ENCODE assay signal across 15 mouse cellular contexts in genomic region chrX:139797875-139798274, GRCm38 (mm10). TPM values are rescaled to one million over a fixed set of nuclear protein-coding genes. Genes with fewer than 3 reads are reported as not detected.
A peak's percentile ranks its signal among the peaks of the same experiment; 100 is the strongest.
DNase-seq lines count a peak whose midpoint lies in the region; ATAC-seq lines count a peak whose summit lies in the region.
"Had no signal": no experiment of that assay in that cellular context is flagged by ENCODE, and none has a peak within 500 bp of the region (broad histone marks: within the 10 kb centered on the region; RNA-seq: fewer than 3 reads in every experiment).

No protein-coding gene starts in this region.

- H3K9ac ChIP-seq in embryonic facial prominence, embryonic 14.5 days (ENCODE audit: low read depth, low read length), result no peak overlapping the region
- H3K9ac ChIP-seq: intestine, embryonic 15.5 days; liver, embryonic 15.5 days had no signal

- no peak for DNase-seq in embryonic facial prominence, embryonic 14.5 days (ENCODE audit: low spot score)
- no peak for DNase-seq in embryonic facial prominence, embryonic 10.5 days (ENCODE audit: low spot score)
- DNase-seq in testis, postnatal 10 days (ENCODE audit: low spot score), result peak; percentile 47
- no peak for DNase-seq in testis, postnatal 14 days (ENCODE audit: low spot score)
- peak; percentile 13 for DNase-seq in thymus, postnatal 4 days
- no peak for DNase-seq in embryo, embryonic 9.5 days (ENCODE audit: extremely low spot score)
- DNase-seq in retina, postnatal 1 day, result no peak
- DNase-seq: cerebellum, adult 11-12 months had no signal

- H3K27me3 ChIP-seq in embryonic facial prominence, embryonic 14.5 days (replicated peaks; ENCODE audit: control insufficient read depth, insufficient read depth, low read length), result peaks cover 5% of the 10 kb centered on the region
- H3K27me3 ChIP-seq in embryonic facial prominence, embryonic 10.5 days (replicated peaks; ENCODE audit: low read depth, poor library complexity, severe bottlenecking), result peaks cover 87% of the 10 kb centered on the region
- H3K27me3 ChIP-seq: liver, embryonic 15.5 days had no signal

- no peaks in the 10 kb centered on the region for H3K4me1 ChIP-seq in embryonic facial prominence, embryonic 14.5 days (ENCODE audit: control insufficient read depth, insufficient read depth, low read length)
- H3K4me1 ChIP-seq in embryonic facial prominence, embryonic 10.5 days, result no peaks in the 10 kb centered on the region
- H3K4me1 ChIP-seq: intestine, embryonic 15.5 days; limb, embryonic 10.5 days; liver, embryonic 15.5 days had no signal

- WGBS in embryonic facial prominence, embryonic 14.5 days, result 68% methylated on average over 9 of the region's 9 CpGs
- 88% methylated on average over 9 of the region's 9 CpGs for WGBS in embryonic facial prominence, embryonic 10.5 days

- H3K27ac ChIP-seq in embryonic facial prominence, embryonic 14.5 days (replicated peaks; ENCODE audit: low read depth, low read length), result no peak overlapping the region
- H3K27ac ChIP-seq in embryonic facial prominence, embryonic 10.5 days (replicated peaks), result no peak overlapping the region
- H3K27ac ChIP-seq: intestine, embryonic 15.5 days; limb, embryonic 10.5 days; liver, embryonic 15.5 days had no signal

- H3K4me3 ChIP-seq in embryonic facial prominence, embryonic 14.5 days (ENCODE audit: low read depth, low read length), result no peak overlapping the region
- H3K4me3 ChIP-seq in embryonic facial prominence, embryonic 10.5 days, result no peak overlapping the region
- H3K4me3 ChIP-seq: intestine, embryonic 15.5 days; limb, embryonic 10.5 days; liver, embryonic 15.5 days had no signal

- peak; percentile 75; the same call in 1 of the 2 replicates for ATAC-seq in embryonic facial prominence, embryonic 14.5 days (ENCODE audit: low read depth)
- peak; percentile 60 for ATAC-seq in inflammation-experienced regulatory T-cells, adult 6 months
- ATAC-seq: intestine, embryonic 15.5 days had no signal

- no peaks in the 10 kb centered on the region for H3K9me3 ChIP-seq in embryonic facial prominence, embryonic 14.5 days (ENCODE audit: control insufficient read depth, low read length)
- H3K9me3 ChIP-seq in embryonic facial prominence, embryonic 10.5 days, result no peaks in the 10 kb centered on the region
- H3K9me3 ChIP-seq: intestine, embryonic 15.5 days; limb, embryonic 10.5 days; liver, embryonic 15.5 days had no signal

- no peaks in the 10 kb centered on the region for H3K36me3 ChIP-seq in embryonic facial prominence, embryonic 14.5 days (ENCODE audit: control insufficient read depth, insufficient read depth, low read length)
- no peaks in the 10 kb centered on the region for H3K36me3 ChIP-seq in embryonic facial prominence, embryonic 10.5 days (replicated peaks)
- H3K36me3 ChIP-seq: intestine, embryonic 15.5 days; limb, embryonic 10.5 days; liver, embryonic 15.5 days had no signal

- H3K4me2 ChIP-seq in embryonic facial prominence, embryonic 14.5 days (ENCODE audit: low read depth, low read length), result no peak overlapping the region
- H3K4me2 ChIP-seq: intestine, embryonic 15.5 days; liver, embryonic 15.5 days had no signal

RNA-seq across cellular contexts. Expression of gene Cldn2, which starts 2.8 kb away (rescaled TPM):
- 0.58 and 1.2 TPM in 2 replicates for polyA plus RNA-seq in embryonic facial prominence, embryonic 14.5 days (2014; fragmentation: Nextera tagmentation; extraction: Ambion mirVana)
- 0.15 and 0.31 TPM in 2 replicates for polyA plus RNA-seq in embryonic facial prominence, embryonic 10.5 days (2016; fragmentation: Nextera tagmentation; extraction: Ambion mirVana)
- polyA plus RNA-seq in inflammation-experienced regulatory T-cells, adult 6 months (2017; shearing (Covaris generic)), result not detected
- polyA plus RNA-seq: heart, postnatal 0 days; limb, embryonic 10.5 days had no signal

RNA-seq across cellular contexts. Expression of gene Ripply1, which starts 15.7 kb away (rescaled TPM):
- 0.52 and 0.79 TPM in 2 replicates for polyA plus RNA-seq in embryonic facial prominence, embryonic 14.5 days (2014; fragmentation: Nextera tagmentation; extraction: Ambion mirVana)
- 0.25 TPM in 1 of 2 replicates, not detected in the other for polyA plus RNA-seq in embryonic facial prominence, embryonic 10.5 days (2016; fragmentation: Nextera tagmentation; extraction: Ambion mirVana)
- not detected for polyA plus RNA-seq in inflammation-experienced regulatory T-cells, adult 6 months (2017; shearing (Covaris generic))
- polyA plus RNA-seq: heart, postnatal 0 days; intestine, embryonic 15.5 days; limb, embryonic 10.5 days; liver, embryonic 15.5 days; spleen, adult 2 months; testis, adult 2 months had no signal

Comparison
In these comparisons a context has a peak if more than half of its experiments do, and no peak if none do; other contexts are left out.
1. DNase-seq: peak in testis, postnatal 10 days (single experiment) and thymus, postnatal 4 days (single experiment); none in embryonic facial prominence, embryonic 14.5 days (single experiment), embryonic facial prominence, embryonic 10.5 days (single experiment), testis, postnatal 14 days (single experiment), embryo, embryonic 9.5 days (single experiment) and retina, postnatal 1 day (single experiment).